Mouse (Mus musculus) limb, embryonic 14.5 days (tissue): Measurements from ENCODE around the gene Fgf10. TPM values are rescaled to one million over a fixed set of nuclear protein-coding genes. Genes with fewer than 3 reads are reported as not detected.

ENCODE experiments used
- ATAC-seq: fragments of 200-750 bp; cut with Nextera tagmentation; 2 replicates; pipeline ENCODE4 v1.8.0; 2017; ENCODE audit warnings: low read depth, moderate number of reproducible peaks, moderate TSS enrichment; ENCODE audit not compliant: low FRiP score
- DNase-seq: peaks from one replicate; pipeline ENCODE4 v3.0.0-alpha.2; 2015; ENCODE audit warnings: low spot score
- H3K27ac ChIP-seq: fragments of 300-500 bp; sonication (generic); replicated peaks from 2 replicates; pipeline ENCODE4 v1.5.1; 2014; ENCODE audit warnings: low read depth, mild to moderate bottlenecking, low read length, moderate library complexity, mixed read lengths
- H3K27me3 ChIP-seq: fragments of 300-500 bp; sonication (generic); 2 replicates; pipeline ENCODE4 v1.6.1; 2014; ENCODE audit warnings: low read length, mixed read lengths; ENCODE audit not compliant: control insufficient read depth, insufficient read depth
- H3K36me3 ChIP-seq: fragments of 300-500 bp; sonication (generic); 2 replicates; pipeline ENCODE4 v1.6.1; 2014; ENCODE audit warnings: mild to moderate bottlenecking, low read length, moderate library complexity, mixed read lengths; ENCODE audit not compliant: control insufficient read depth, insufficient read depth
- H3K4me1 ChIP-seq: fragments of 300-500 bp; sonication (generic); 2 replicates; pipeline ENCODE4 v1.6.1; 2014; ENCODE audit warnings: antibody characterized with exemption, low read length, mixed read lengths; ENCODE audit not compliant: control insufficient read depth, insufficient read depth
- H3K4me2 ChIP-seq: fragments of 300-500 bp; sonication (generic); replicated peaks from 2 replicates; pipeline ENCODE4 v1.6.1; 2014; ENCODE audit warnings: low read depth, mild to moderate bottlenecking, low read length, moderate library complexity; ENCODE audit not compliant: severe bottlenecking
- H3K4me3 ChIP-seq: fragments of 300-500 bp; sonication (generic); replicated peaks from 2 replicates; pipeline ENCODE4 v1.5.1; 2014; ENCODE audit warnings: low read length
- H3K9ac ChIP-seq: fragments of 300-500 bp; sonication (generic); 2 replicates; pipeline ENCODE4 v1.6.1; 2014; ENCODE audit warnings: mild to moderate bottlenecking, low read depth, low read length, moderate library complexity; ENCODE audit not compliant: severe bottlenecking
- H3K9me3 ChIP-seq: fragments of 300-500 bp; sonication (generic); 2 replicates; pipeline ENCODE4 v1.6.1; 2016; ENCODE audit warnings: low read length; ENCODE audit not compliant: control insufficient read depth
- POLR2A ChIP-seq: fragments of 200-500 bp; IDR thresholded peaks from 2 replicates; pipeline ENCODE4 v1.8.0; 2012; ENCODE audit warnings: inconsistent platforms, mild to moderate bottlenecking, moderate library complexity, borderline replicate concordance; ENCODE audit not compliant: insufficient read depth, insufficient read length; ENCODE audit errors: extremely low read depth
- WGBS: fragments of 180-500 bp; shearing (Covaris S2); extraction: QIAGEN DNeasy Blood & Tissue Kit; methylation state at CpG from one replicate; pipeline ENCODE4 v1.1.7; 2014; 5-methylcytosine and 5-hydroxymethylcytosine counted together
- polyA plus RNA-seq, 2 experiments: library from polyadenylated mRNA; depleted of rRNA in 1 of 2; stranded (reverse) in 1 of 2; unstranded in 1 of 2; fragments of >200 nt; fragmentation: Nextera tagmentation in 1 of 2; extraction: Ambion mirVana in 1 of 2; gene quantifications; 2 replicates each; pipeline versions ENCODE4 v1.2.1 to v1.2.3; 2012 to 2014

Fgf10 gene
- polyA plus RNA-seq (2012; rRNA removed), result 7.9 and 8.0 TPM in 2 replicates
- polyA plus RNA-seq (2014; fragmentation: Nextera tagmentation; extraction: Ambion mirVana), result 11.4 and 12.5 TPM in 2 replicates

- no peak for ATAC-seq
- H3K4me3 ChIP-seq, result no peak within 1 kb of the TSS
Measured at GRCm38 (mm10) chr13:118669491-118669890, at the start of gene Fgf10. Gene Fgf10, plus strand, starts transcription at chr13:118669791.

GRCm38 (mm10) chr13:118629661-118630428 lies 39.7 kb upstream of the Fgf10 start:
- no peaks in the 10 kb centered on the region for H3K9me3 ChIP-seq
- no peak overlapping the region for H3K27ac ChIP-seq
- 48% methylated on average over 3 of the region's 3 CpGs for WGBS
- ATAC-seq (no peak), DNase-seq (no peak)
- H3K4me3 ChIP-seq, result no peak overlapping the region
- H3K4me2 ChIP-seq, result no peak overlapping the region
- no peaks in the 10 kb centered on the region for H3K27me3 ChIP-seq
- no peaks in the 10 kb centered on the region for H3K4me1 ChIP-seq
- no peaks in the 10 kb centered on the region for H3K36me3 ChIP-seq
- TF ChIP-seq POLR2A, result no peak
- H3K9ac ChIP-seq, result no peak overlapping the region

More at GRCm38 (mm10) chr13:118669491-118669890, at the start of gene Fgf10:
- Histone ChIP-seq H3K9ac (no peak within 1 kb of the TSS), H3K36me3 (no peaks in the 10 kb centered on the region), H3K9me3 (no peaks in the 10 kb centered on the region), H3K4me2 (no peak within 1 kb of the TSS), H3K4me1 (no peaks in the 10 kb centered on the region), H3K27ac (no peak within 1 kb of the TSS), H3K27me3 (no peaks in the 10 kb centered on the region)
- no peak for TF ChIP-seq POLR2A
- WGBS, result 59% methylated on average over 7 of the region's 7 CpGs
- DNase-seq, result no peak

DNA sequence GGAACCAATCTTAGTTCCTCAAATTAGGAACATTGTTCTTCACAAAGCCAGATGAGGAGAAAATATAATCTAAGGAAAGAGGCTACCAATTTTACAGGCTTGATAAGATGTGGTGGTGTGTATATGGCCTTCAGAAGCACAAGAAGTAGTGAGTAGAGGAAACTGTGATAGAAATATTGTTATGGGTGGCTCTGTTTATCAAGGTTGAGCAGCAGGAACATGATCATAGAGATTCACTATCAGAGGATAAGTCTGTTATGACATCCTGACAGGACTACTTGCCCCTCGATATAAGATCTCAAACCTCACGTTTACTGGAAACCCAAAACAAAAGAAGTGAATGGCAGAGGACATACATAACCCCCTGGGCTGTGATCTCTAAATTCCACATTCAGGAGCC lies 38.1 kb upstream of the Fgf10 start:
- 91% methylated on average over 2 of the region's 2 CpGs for WGBS
- H3K27me3 ChIP-seq, result no peaks in the 10 kb centered on the region
- no peak for TF ChIP-seq POLR2A
- H3K4me2 ChIP-seq, result no peak overlapping the region
- H3K9me3 ChIP-seq, result no peaks in the 10 kb centered on the region
- no peak for DNase-seq
- H3K4me1 ChIP-seq, result no peaks in the 10 kb centered on the region
- ATAC-seq, result no peak
- H3K9ac ChIP-seq, result no peak overlapping the region
- H3K27ac ChIP-seq, result no peak overlapping the region
- no peak overlapping the region for H3K4me3 ChIP-seq
- no peaks in the 10 kb centered on the region for H3K36me3 ChIP-seq

GRCm38 (mm10) chr13:118636047-118636446 lies 33.5 kb upstream of the Fgf10 start:
- DNase-seq (no peak), ATAC-seq (no peak)
- Histone ChIP-seq H3K27ac (no peak overlapping the region), H3K4me1 (no peaks in the 10 kb centered on the region), H3K27me3 (no peaks in the 10 kb centered on the region), H3K4me2 (no peak overlapping the region), H3K4me3 (no peak overlapping the region), H3K9ac (no peak overlapping the region), H3K36me3 (no peaks in the 10 kb centered on the region), H3K9me3 (no peaks in the 10 kb centered on the region)
- no peak for TF ChIP-seq POLR2A
- WGBS, result 92% methylated on average over 5 of the region's 5 CpGs

- no peaks in the 10 kb centered on the region for H3K4me1 ChIP-seq
- H3K4me2 ChIP-seq, result no peak overlapping the region
- H3K9me3 ChIP-seq, result no peaks in the 10 kb centered on the region
- H3K9ac ChIP-seq, result no peak overlapping the region
- WGBS, result 84% methylated on average over 3 of the region's 3 CpGs
- TF ChIP-seq POLR2A, result no peak
- no peaks in the 10 kb centered on the region for H3K27me3 ChIP-seq
- no peak for DNase-seq
- no peak overlapping the region for H3K27ac ChIP-seq
- H3K4me3 ChIP-seq, result no peak overlapping the region
- ATAC-seq, result no peak
- H3K36me3 ChIP-seq, result no peaks in the 10 kb centered on the region
Measured at GRCm38 (mm10) chr13:118642585-118642984, 27.0 kb upstream of the Fgf10 start.
